Mouse (Mus musculus): ENCODE data around the gene Bmp3. TPM values are rescaled to one million over a fixed set of nuclear protein-coding genes. Genes with fewer than 3 reads are reported as not detected.

Bmp3 gene
- polyA plus RNA-seq, 1 experiment from 2014 or later = 4.3 TPM

DNA sequence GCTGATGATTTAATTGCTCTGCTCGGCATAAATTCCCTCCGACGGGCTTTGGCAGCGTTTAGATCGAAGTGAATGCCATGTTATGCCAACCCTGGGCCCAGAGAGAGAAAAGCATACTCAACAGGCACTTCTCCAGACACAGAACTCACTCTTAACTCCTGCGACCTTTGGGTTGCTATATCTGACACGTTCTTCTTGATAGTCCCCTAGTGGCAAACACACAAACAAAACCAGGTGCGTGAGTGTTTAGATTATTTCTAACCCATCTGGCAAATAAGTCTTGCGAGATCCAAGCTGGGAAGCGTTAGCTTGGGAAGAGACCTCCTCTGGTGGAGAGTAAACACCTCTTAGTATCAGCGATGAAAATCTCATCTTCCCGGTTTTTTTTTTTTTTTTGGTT is 1.5 kb downstream of the Bmp3 start:
- no peaks in the 10 kb centered on the region for H3K9me3 ChIP-seq
- no peak overlapping the region for H3K27ac ChIP-seq
- peaks cover 16% of the 10 kb centered on the region; the same call in 1 of the 2 replicates for H3K4me1 ChIP-seq
- WGBS = 8% methylated on average over 12 of the region's 12 CpGs
- H3K9ac ChIP-seq = peak overlapping the region; percentile 56; the same call in 1 of the 2 replicates
- H3K27me3 ChIP-seq = peaks cover 40% of the 10 kb centered on the region
- peak overlapping the region; percentile 56 for H3K4me3 ChIP-seq
- no peak for ATAC-seq (ENCODE audit: insufficient number of reproducible peaks, insufficient read depth, low FRiP score, low TSS enrichment)
- no peaks in the 10 kb centered on the region for H3K36me3 ChIP-seq
- peak overlapping the region; percentile 98 for H3K4me2 ChIP-seq (replicated peaks)

DNA sequence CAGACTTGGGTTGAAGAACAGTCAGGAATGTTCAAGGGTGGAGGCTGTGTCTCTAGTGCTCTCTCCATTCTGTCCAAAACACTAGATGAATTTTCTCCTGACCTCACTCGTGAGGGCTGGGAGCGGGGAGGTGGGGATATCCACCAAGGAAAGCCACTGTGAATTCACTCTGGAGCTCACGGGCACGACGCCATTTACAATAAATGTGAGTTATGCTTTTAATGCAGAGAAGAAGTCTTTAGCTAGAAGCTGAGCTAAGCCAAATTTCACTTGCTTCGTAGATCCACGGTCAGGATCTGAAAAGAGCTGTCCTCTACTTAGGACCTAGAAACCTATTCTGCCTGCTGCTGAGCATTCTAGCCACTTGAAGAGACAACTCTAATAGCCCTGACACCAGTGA is 2.1 kb downstream of the Bmp3 start:
- Histone ChIP-seq H3K4me2 (replicated peaks) (peak overlapping the region; percentile 98), H3K9ac (no peak overlapping the region), H3K36me3 (no peaks in the 10 kb centered on the region), H3K27ac (no peak overlapping the region), H3K4me3 (peak overlapping the region; percentile 56), H3K27me3 (peaks cover 40% of the 10 kb centered on the region), H3K9me3 (no peaks in the 10 kb centered on the region), H3K4me1 (peaks cover 16% of the 10 kb centered on the region; the same call in 1 of the 2 replicates)
- 55% methylated on average over 7 of the region's 7 CpGs for WGBS
- ATAC-seq (ENCODE audit: insufficient number of reproducible peaks, insufficient read depth, low FRiP score, low TSS enrichment) = no peak

DNA sequence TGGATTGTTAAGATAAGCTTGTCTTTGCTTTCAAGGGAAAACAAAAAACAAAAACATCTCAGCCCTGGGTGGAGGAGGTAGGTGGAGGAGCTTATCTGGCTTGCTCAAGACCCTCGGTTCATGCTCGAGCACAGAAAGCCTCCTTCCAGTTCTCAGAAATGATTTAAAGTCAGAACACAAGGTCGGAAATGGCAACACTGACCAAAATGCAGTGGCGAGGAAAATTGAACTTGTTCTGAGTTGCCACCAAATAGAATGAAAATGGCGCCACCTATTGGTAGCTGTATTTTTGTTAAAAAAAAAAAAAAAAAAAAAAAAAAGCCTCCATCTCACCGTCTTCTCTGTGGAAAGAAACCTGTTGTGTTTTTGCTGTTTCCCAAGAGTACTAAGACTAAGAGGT is 9.7 kb downstream of the Bmp3 start:
- no peaks in the 10 kb centered on the region for H3K36me3 ChIP-seq
- no peak for ATAC-seq (ENCODE audit: insufficient number of reproducible peaks, insufficient read depth, low FRiP score, low TSS enrichment)
- H3K4me3 ChIP-seq = no peak overlapping the region
- no peaks in the 10 kb centered on the region for H3K9me3 ChIP-seq
- peaks cover 3% of the 10 kb centered on the region; the same call in 1 of the 2 replicates for H3K27me3 ChIP-seq
- WGBS = 2% methylated on average over 6 of the region's 6 CpGs
- H3K9ac ChIP-seq = no peak overlapping the region
- H3K27ac ChIP-seq = no peak overlapping the region
- no peaks in the 10 kb centered on the region for H3K4me1 ChIP-seq
- 0 out of 2 replicates have a peak overlapping the region, but pooled peaks have one; percentile 15 for H3K4me2 ChIP-seq (replicated peaks)

DNA sequence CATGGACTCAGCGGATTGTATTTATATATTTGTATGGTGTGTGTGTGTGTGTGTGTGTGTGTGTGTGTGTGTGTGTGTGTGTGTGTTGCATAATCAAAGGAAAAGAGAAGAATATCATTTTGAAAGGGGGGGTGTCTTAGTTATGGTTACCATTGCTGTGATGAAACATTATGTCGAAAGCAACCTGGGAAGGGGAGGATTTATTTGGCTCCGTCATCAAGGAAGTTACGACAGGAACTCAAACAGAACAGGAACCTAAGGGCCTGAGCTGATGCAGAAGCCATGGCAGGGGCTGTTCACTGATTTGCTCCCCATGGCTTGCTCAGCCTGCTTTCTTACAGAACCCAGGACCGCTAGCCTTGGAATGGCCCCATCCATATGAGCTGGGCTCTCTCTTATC is 10.9 kb downstream of the Bmp3 start:
- ATAC-seq (ENCODE audit: insufficient number of reproducible peaks, insufficient read depth, low FRiP score, low TSS enrichment) = no peak
- H3K36me3 ChIP-seq = no peaks in the 10 kb centered on the region
- no peak overlapping the region for H3K4me2 ChIP-seq (replicated peaks)
- H3K4me1 ChIP-seq = no peaks in the 10 kb centered on the region
- no peaks in the 10 kb centered on the region for H3K9me3 ChIP-seq
- peaks cover 3% of the 10 kb centered on the region; the same call in 1 of the 2 replicates for H3K27me3 ChIP-seq
- H3K4me3 ChIP-seq = no peak overlapping the region
- H3K27ac ChIP-seq = no peak overlapping the region
- WGBS = 92% methylated on average over 5 of the region's 5 CpGs
- H3K9ac ChIP-seq = no peak overlapping the region

DNA sequence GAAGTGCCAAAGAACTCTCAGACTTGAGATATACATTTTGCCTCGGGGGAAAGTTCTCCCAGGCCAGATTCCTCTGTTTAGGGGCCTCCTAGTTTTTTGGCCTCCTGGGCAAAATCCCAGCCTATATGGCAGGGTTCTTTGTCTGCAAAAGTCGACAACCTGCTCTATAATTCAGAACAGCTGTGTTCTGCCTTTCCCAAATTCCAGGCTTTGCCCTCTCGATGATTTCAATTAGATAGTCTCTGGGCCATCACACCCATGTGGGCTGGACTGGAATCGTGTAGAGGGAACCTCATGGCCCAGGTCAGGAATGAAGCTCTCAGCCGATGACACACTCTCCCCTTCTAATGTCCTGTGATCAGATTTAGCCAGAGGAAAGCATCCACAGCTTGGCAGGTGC is 21.8 kb downstream of the Bmp3 start:
- H3K27me3 ChIP-seq = no peaks in the 10 kb centered on the region
- no peak overlapping the region for H3K4me3 ChIP-seq
- H3K9me3 ChIP-seq = no peaks in the 10 kb centered on the region
- 0 out of 2 replicates have a peak, but pooled peaks have one; percentile 35 for ATAC-seq (ENCODE audit: insufficient number of reproducible peaks, insufficient read depth, low FRiP score, low TSS enrichment)
- H3K36me3 ChIP-seq = no peaks in the 10 kb centered on the region
- no peak overlapping the region for H3K27ac ChIP-seq
- no peak overlapping the region for H3K4me2 ChIP-seq (replicated peaks)
- H3K9ac ChIP-seq = no peak overlapping the region
- WGBS = 10% methylated on average over 5 of the region's 5 CpGs
- peaks cover 17% of the 10 kb centered on the region for H3K4me1 ChIP-seq

DNA sequence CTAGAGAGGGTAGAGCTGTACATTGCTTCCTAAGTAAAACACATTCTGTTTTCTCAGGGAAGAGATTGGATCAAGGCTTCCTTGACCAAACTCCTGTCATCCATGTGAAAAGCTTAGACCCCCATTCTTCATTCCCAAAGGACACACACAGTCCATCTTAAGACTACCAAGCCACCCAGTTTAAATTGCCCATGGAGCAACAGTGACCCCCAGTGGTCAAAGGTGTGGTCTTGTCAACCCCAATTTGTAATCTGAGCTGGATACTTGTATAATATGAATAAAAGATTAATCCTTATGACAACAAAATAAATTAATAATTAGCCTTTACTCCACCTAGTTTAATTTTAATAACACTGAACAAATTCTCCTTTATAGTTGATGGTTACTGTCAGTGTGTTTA is 24.7 kb downstream of the Bmp3 start:
- H3K4me3 ChIP-seq = no peak overlapping the region
- ATAC-seq (ENCODE audit: insufficient number of reproducible peaks, insufficient read depth, low FRiP score, low TSS enrichment) = no peak
- H3K9ac ChIP-seq = no peak overlapping the region

DNA sequence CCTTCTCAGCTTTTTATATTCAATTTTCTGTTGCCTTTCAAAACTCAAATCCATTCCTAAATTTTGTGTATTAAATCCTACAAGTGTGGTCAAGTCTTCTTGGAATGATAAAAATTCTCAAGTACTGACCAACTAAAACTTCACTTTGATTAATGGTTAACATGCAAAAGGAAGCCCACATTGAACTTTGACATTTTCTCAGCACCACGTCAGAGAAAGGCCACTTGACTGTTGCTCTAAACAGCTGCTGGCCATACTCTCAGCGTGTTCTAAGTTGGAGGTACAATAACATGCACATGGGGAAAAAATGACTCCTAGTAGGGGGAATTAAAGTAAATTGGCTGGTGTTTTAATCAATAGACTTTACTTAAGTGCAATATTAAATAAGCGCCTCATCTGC is 27.9 kb downstream of the Bmp3 start:
- Histone ChIP-seq H3K4me1 (no peaks in the 10 kb centered on the region), H3K4me3 (no peak overlapping the region), H3K9ac (no peak overlapping the region), H3K27ac (no peak overlapping the region), H3K4me2 (replicated peaks) (no peak overlapping the region), H3K27me3 (no peaks in the 10 kb centered on the region), H3K9me3 (no peaks in the 10 kb centered on the region), H3K36me3 (no peaks in the 10 kb centered on the region)
- ATAC-seq (ENCODE audit: insufficient number of reproducible peaks, insufficient read depth, low FRiP score, low TSS enrichment) = no peak
- 49% methylated on average over 3 of the region's 3 CpGs for WGBS

More for the DNA sequence above, 24.7 kb downstream of the Bmp3 start:
- Histone ChIP-seq H3K4me1 (peaks cover 17% of the 10 kb centered on the region), H3K9me3 (no peaks in the 10 kb centered on the region), H3K36me3 (no peaks in the 10 kb centered on the region), H3K27me3 (no peaks in the 10 kb centered on the region), H3K4me2 (replicated peaks) (no peak overlapping the region), H3K27ac (no peak overlapping the region)

DNA sequence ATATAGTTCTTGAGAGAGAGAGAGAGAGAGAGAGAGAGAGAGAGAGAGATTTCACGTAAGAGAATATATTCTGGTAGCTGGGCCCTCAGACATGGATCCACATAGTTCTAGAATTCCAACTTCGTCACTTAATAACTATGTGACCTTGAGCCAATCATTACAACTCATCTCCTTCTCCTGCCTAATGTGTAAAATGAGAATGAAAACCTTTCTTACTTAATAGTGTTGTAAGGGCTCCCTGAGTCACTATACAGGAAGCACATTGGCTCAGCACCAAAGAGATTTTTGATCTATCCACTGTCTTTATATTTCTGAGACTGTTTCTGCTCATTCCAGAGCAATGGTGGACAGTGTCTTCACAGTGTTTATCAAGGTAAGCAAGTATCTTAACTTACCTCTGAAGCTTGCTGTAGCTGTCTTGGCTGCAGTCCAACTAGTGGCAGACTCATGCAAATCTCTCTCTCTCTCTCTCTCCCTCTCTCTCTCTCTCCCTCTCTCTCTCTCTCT is 36.4 kb downstream of the Bmp3 start:
- Histone ChIP-seq H3K36me3 (no peaks in the 10 kb centered on the region), H3K27ac (no peak overlapping the region), H3K9me3 (no peaks in the 10 kb centered on the region), H3K4me2 (replicated peaks) (no peak overlapping the region), H3K9ac (no peak overlapping the region), H3K27me3 (no peaks in the 10 kb centered on the region), H3K4me1 (no peaks in the 10 kb centered on the region), H3K4me3 (no peak overlapping the region)
- WGBS = 73% methylated on average over 2 of the region's 2 CpGs
- ATAC-seq (ENCODE audit: insufficient number of reproducible peaks, insufficient read depth, low FRiP score, low TSS enrichment) = no peak

DNA sequence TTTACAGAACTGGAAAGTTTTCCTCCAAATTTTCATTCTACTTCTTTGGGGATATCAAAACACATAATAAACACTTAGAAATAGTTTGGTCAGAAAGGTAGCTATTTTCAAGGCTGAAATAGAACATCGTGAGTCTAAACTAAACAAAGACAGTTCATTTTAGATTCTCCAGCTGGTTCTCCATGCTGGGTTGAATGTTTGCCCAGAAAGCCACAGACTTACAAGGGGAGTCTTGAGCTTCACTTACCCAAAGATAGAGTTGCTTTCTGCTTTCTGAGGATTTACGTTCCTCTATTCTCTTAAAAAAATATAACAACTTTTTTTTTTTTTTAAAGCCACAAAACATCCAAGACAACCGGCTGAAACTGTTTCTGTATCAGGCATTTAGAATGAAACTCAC is 40.1 kb downstream of the Bmp3 start:
- Histone ChIP-seq H3K4me3 (no peak overlapping the region), H3K4me1 (no peaks in the 10 kb centered on the region), H3K36me3 (no peaks in the 10 kb centered on the region), H3K9ac (no peak overlapping the region), H3K4me2 (replicated peaks) (no peak overlapping the region), H3K27ac (no peak overlapping the region), H3K9me3 (no peaks in the 10 kb centered on the region), H3K27me3 (no peaks in the 10 kb centered on the region)
- ATAC-seq (ENCODE audit: insufficient number of reproducible peaks, insufficient read depth, low FRiP score, low TSS enrichment) = no peak
- WGBS = 76% methylated on average over 3 of the region's 3 CpGs

DNA sequence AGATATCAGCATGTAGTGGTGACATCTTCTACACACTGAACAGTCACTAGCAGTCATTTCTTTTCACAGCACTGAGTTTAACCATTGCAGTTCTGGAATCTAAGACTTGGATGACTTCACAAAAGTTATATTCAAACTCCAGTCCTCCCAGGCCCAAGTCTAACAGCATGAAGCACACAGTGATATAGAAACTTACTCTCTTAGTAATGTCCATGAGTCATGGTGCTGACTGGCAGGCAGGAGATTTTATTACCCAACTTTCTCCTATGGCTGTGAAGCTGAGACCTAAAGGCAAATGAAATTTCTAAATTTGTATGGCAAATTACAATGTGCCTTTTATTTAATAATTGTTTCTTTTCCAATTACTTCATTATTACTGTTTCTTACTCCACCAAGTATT is 43.7 kb downstream of the Bmp3 start:
- Histone ChIP-seq H3K36me3 (no peaks in the 10 kb centered on the region), H3K9me3 (no peaks in the 10 kb centered on the region), H3K4me3 (no peak overlapping the region), H3K4me1 (no peaks in the 10 kb centered on the region), H3K9ac (no peak overlapping the region), H3K27me3 (no peaks in the 10 kb centered on the region), H3K4me2 (replicated peaks) (no peak overlapping the region), H3K27ac (no peak overlapping the region)
- no peak for ATAC-seq (ENCODE audit: insufficient number of reproducible peaks, insufficient read depth, low FRiP score, low TSS enrichment)

DNA sequence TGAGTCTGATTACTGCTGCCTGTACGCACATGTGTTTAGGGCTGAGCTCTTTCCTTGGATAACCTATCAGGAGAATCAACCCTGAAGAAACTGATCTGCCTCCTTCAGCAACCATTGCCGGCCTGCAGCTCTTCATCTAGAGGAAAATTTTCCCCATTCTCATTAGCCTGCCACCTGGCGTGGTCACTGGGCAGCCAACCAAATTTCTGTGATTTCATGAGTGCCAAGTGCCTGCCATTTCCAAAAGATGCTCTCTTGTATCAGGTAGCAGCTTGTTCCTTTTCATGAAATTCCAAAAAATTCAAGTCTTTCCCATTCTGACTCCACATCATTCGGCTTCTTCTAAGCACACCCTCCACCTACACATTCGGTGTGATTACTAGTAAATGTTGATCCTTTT is 46.7 kb downstream of the Bmp3 start:
- Histone ChIP-seq H3K27me3 (no peaks in the 10 kb centered on the region), H3K9ac (no peak overlapping the region), H3K9me3 (no peaks in the 10 kb centered on the region), H3K4me2 (replicated peaks) (no peak overlapping the region), H3K4me1 (no peaks in the 10 kb centered on the region), H3K36me3 (no peaks in the 10 kb centered on the region), H3K4me3 (no peak overlapping the region), H3K27ac (no peak overlapping the region)
- WGBS = 79% methylated on average over 5 of the region's 5 CpGs
- no peak for ATAC-seq (ENCODE audit: insufficient number of reproducible peaks, insufficient read depth, low FRiP score, low TSS enrichment)

DNA sequence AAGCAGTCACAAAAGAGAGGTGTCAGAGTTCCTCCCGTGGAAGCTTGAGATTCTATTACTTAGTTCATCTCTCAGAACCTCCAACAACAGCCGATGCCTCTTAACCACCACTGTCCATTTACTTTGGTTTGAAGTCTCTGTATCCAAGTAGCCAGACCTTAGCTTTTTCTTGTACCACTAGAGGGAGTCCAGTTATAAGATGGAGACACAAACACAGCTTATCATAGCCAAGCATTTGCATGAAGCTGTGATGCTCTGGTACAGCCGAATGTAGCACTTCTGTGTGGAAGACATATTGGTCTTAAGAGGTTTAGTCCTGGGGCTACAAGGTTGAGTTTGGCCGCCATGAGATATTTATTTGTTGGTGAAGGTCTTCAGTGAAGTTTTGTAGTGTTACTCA is 48.1 kb downstream of the Bmp3 start:
- no peaks in the 10 kb centered on the region for H3K27me3 ChIP-seq
- H3K36me3 ChIP-seq = no peaks in the 10 kb centered on the region
- H3K4me1 ChIP-seq = no peaks in the 10 kb centered on the region
- ATAC-seq (ENCODE audit: insufficient number of reproducible peaks, insufficient read depth, low FRiP score, low TSS enrichment) = no peak
- H3K4me2 ChIP-seq (replicated peaks) = no peak overlapping the region
- 62% methylated on average over 4 of the region's 4 CpGs for WGBS
- no peaks in the 10 kb centered on the region for H3K9me3 ChIP-seq
- H3K9ac ChIP-seq = no peak overlapping the region
- H3K27ac ChIP-seq = no peak overlapping the region
- no peak overlapping the region for H3K4me3 ChIP-seq

DNA sequence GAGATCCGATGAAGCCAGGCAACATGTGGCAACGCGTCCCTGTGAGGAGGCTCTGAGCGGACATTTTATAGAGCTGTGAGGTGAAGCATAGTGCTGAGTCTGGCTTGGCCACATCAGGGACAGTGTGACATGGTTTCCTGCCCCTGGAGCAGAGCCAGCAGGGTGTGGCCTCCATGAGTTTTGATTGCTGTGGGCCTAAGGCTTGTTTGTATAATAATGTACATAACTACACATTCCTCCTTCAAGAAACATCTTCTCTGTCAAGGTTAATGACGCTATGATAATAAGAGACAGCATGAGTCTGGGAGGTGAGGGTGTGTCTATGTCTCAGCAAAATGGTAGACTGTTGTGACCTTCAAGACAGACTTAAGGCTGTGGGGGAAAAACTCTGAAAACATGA is 64.5 kb downstream of the Bmp3 start:
- Histone ChIP-seq H3K4me2 (replicated peaks) (no peak overlapping the region), H3K4me3 (no peak overlapping the region), H3K4me1 (no peaks in the 10 kb centered on the region), H3K27ac (no peak overlapping the region), H3K9ac (no peak overlapping the region), H3K9me3 (no peaks in the 10 kb centered on the region), H3K36me3 (no peaks in the 10 kb centered on the region), H3K27me3 (no peaks in the 10 kb centered on the region)
- 91% methylated on average over 5 of the region's 5 CpGs for WGBS
- no peak for ATAC-seq (ENCODE audit: insufficient number of reproducible peaks, insufficient read depth, low FRiP score, low TSS enrichment)

All from embryonic facial prominence, embryonic 12.5 days (tissue).